Mouse (Mus musculus): ENCODE measurements around the gene Synj2. TPM values are rescaled to one million over a fixed set of nuclear protein-coding genes. Genes with fewer than 3 reads are reported as not detected.

Synj2 gene
- total and polyA plus RNA-seq, 2 experiments, result 0.66 to 3.0 TPM

DNA sequence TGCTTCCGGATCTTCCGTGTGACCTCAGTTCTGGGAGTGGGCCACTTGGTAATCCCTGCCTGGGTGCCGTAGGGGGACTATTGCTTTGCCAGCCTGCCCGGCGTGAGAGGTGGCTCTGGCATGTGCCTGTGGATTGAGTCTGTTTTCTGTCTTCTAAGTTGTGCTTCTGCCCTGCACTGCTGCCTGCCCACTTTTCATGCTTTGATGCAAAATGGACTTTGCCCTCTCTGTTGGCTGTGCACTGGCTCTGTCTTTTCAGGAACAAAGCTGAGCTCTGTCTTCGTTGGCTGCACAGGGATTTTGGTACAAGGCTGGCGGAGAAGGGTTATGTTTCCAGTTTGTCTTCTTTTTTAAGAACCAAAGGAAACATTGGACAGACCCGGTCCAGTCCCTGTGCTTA lies 95.4 kb downstream of the Synj2 start:
- DNase-seq (ENCODE audit: extremely low read depth, low read depth, low spot score), result peak; percentile 73
- no peak overlapping the region for H3K27ac ChIP-seq (replicated peaks; ENCODE audit: insufficient read depth, low read depth, low read length)
- H3K4me1 ChIP-seq (ENCODE audit: control insufficient read depth, insufficient read depth, low read length), result no peaks in the 10 kb centered on the region; the same call in 1 of the 2 replicates
- no peaks in the 10 kb centered on the region for H3K27me3 ChIP-seq (ENCODE audit: control insufficient read depth, insufficient read depth, low read length)
- TF ChIP-seq POLR2A (IDR thresholded peaks at IDR 0.05; ENCODE audit: extremely low read depth, insufficient read depth, low read length), result no peak
- no peak for TF ChIP-seq CTCF (IDR thresholded peaks at IDR 0.05; ENCODE audit: low read depth, low read length)
- H3K36me3 ChIP-seq (ENCODE audit: control insufficient read depth, insufficient read depth, low read length), result no peaks in the 10 kb centered on the region
- 39% methylated on average over 8 of the region's 8 CpGs for whole genome bisulfite sequencing
- no peak overlapping the region for H3K9ac ChIP-seq (ENCODE audit: low read depth, low read length)
- H3K79me2 ChIP-seq (ENCODE audit: control insufficient read depth, insufficient read depth, low read length), result no peaks in the 10 kb centered on the region
- H3K4me3 ChIP-seq (ENCODE audit: insufficient read depth, low read depth, low read length), result no peak overlapping the region

GRCm38 (mm10) chr17:6036872-6037271 lies 95.8 kb downstream of the Synj2 start:
- H3K4me3 ChIP-seq (ENCODE audit: insufficient read depth, low read depth, low read length), result no peak overlapping the region
- 88% methylated on average over 11 of the region's 11 CpGs for WGBS
- H3K27me3 ChIP-seq (ENCODE audit: control insufficient read depth, insufficient read depth, low read length), result no peaks in the 10 kb centered on the region
- H3K9ac ChIP-seq (ENCODE audit: low read depth, low read length), result no peak overlapping the region
- H3K4me1 ChIP-seq (ENCODE audit: control insufficient read depth, insufficient read depth, low read length), result no peaks in the 10 kb centered on the region; the same call in 1 of the 2 replicates
- TF ChIP-seq POLR2A (IDR thresholded peaks at IDR 0.05; ENCODE audit: extremely low read depth, insufficient read depth, low read length) (no peak), CTCF (IDR thresholded peaks at IDR 0.05; ENCODE audit: low read depth, low read length) (no peak)
- no peak for DNase-seq (ENCODE audit: extremely low read depth, low read depth, low spot score)
- H3K79me2 ChIP-seq (ENCODE audit: control insufficient read depth, insufficient read depth, low read length), result no peaks in the 10 kb centered on the region
- H3K27ac ChIP-seq (replicated peaks; ENCODE audit: insufficient read depth, low read depth, low read length), result no peak overlapping the region
- no peaks in the 10 kb centered on the region for H3K36me3 ChIP-seq (ENCODE audit: control insufficient read depth, insufficient read depth, low read length)

DNA sequence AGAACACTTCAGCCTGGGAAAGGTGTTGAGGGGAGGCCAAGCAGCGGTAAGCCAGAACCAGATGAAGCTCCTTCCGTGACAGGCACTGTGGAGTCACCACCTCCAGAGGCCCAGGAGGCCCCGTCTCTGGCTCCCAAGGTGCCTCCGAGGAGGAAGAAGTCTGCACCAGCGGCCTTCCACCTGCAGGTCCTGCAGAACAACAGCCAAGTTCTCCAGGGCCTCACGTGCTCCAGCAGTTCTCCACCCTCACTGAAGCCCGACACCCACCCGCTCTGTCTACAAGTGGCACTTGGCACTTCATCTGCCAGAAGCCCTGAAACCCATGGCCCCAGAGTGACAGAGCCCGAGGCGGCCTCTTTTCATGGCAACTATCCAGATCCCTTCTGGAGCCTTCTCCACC lies 96.4 kb downstream of the Synj2 start:
- DNase-seq (ENCODE audit: extremely low read depth, low read depth, low spot score), result no peak
- Histone ChIP-seq H3K4me3 (ENCODE audit: insufficient read depth, low read depth, low read length) (no peak overlapping the region), H3K27ac (replicated peaks; ENCODE audit: insufficient read depth, low read depth, low read length) (no peak overlapping the region), H3K36me3 (ENCODE audit: control insufficient read depth, insufficient read depth, low read length) (peaks cover under 1% of the 10 kb centered on the region; the same call in 1 of the 2 replicates), H3K79me2 (ENCODE audit: control insufficient read depth, insufficient read depth, low read length) (no peaks in the 10 kb centered on the region), H3K27me3 (ENCODE audit: control insufficient read depth, insufficient read depth, low read length) (no peaks in the 10 kb centered on the region), H3K9ac (ENCODE audit: low read depth, low read length) (no peak overlapping the region), H3K4me1 (ENCODE audit: control insufficient read depth, insufficient read depth, low read length) (no peaks in the 10 kb centered on the region; the same call in 1 of the 2 replicates)
- WGBS, result 93% methylated on average over 10 of the region's 10 CpGs
- TF ChIP-seq CTCF (IDR thresholded peaks at IDR 0.05; ENCODE audit: low read depth, low read length) (no peak), POLR2A (IDR thresholded peaks at IDR 0.05; ENCODE audit: extremely low read depth, insufficient read depth, low read length) (no peak)

DNA sequence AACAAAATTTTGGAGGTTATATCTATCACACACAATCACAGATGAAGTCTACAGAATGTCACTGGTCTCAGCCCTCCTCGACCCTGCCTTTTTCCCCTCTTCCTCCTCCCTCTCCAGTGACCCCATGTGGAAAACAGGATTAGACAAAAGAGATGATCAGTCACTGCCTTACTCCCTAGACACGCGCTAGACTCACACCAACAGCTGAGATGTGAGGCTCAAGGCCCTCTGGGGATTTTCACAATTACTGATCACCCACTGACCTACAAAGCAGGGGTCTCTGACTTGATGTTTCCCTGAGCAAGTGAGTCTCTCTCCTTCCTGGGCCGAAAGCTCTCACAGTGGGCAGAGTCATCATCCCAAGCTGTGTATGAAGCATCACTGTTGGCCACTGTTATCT lies 111.7 kb downstream of the Synj2 start:
- Histone ChIP-seq H3K4me3 (ENCODE audit: insufficient read depth, low read depth, low read length) (no peak overlapping the region), H3K79me2 (ENCODE audit: control insufficient read depth, insufficient read depth, low read length) (no peaks in the 10 kb centered on the region), H3K27me3 (ENCODE audit: control insufficient read depth, insufficient read depth, low read length) (no peaks in the 10 kb centered on the region), H3K9ac (ENCODE audit: low read depth, low read length) (no peak overlapping the region), H3K4me1 (ENCODE audit: control insufficient read depth, insufficient read depth, low read length) (no peaks in the 10 kb centered on the region), H3K36me3 (ENCODE audit: control insufficient read depth, insufficient read depth, low read length) (peaks cover 15% of the 10 kb centered on the region), H3K27ac (replicated peaks; ENCODE audit: insufficient read depth, low read depth, low read length) (no peak overlapping the region)
- TF ChIP-seq POLR2A (IDR thresholded peaks at IDR 0.05; ENCODE audit: extremely low read depth, insufficient read depth, low read length) (no peak), CTCF (IDR thresholded peaks at IDR 0.05; ENCODE audit: low read depth, low read length) (no peak)
- no peak for DNase-seq (ENCODE audit: extremely low read depth, low read depth, low spot score)
- WGBS, result 88% methylated on average over 4 of the region's 4 CpGs

DNA sequence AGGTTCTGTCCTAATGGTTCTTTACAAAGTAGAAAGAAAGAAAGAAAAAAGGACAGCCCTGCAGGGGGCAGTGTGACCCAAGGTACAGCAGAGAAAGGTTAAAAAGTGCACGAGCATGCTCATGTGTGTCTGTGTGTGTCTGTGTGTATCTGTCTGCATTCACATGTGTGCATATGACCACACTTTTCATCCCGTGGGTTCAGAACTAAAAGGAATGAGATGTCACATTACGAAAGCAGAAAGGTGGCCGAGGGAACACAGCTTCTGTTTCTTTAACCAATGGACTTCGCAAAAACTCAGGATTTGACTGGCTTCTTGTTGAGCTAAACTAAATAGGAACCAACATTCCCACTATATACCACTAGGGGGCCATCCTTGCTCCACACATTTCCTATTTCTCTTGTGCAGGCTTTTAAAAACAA lies 113.9 kb downstream of the Synj2 start:
- H3K9ac ChIP-seq (ENCODE audit: low read depth, low read length), result no peak overlapping the region
- peaks cover 4% of the 10 kb centered on the region for H3K36me3 ChIP-seq (ENCODE audit: control insufficient read depth, insufficient read depth, low read length)
- no peaks in the 10 kb centered on the region for H3K4me1 ChIP-seq (ENCODE audit: control insufficient read depth, insufficient read depth, low read length)
- TF ChIP-seq CTCF (IDR thresholded peaks at IDR 0.05; ENCODE audit: low read depth, low read length) (peak; percentile 42), POLR2A (IDR thresholded peaks at IDR 0.05; ENCODE audit: extremely low read depth, insufficient read depth, low read length) (no peak)
- no peaks in the 10 kb centered on the region for H3K79me2 ChIP-seq (ENCODE audit: control insufficient read depth, insufficient read depth, low read length)
- DNase-seq (ENCODE audit: extremely low read depth, low read depth, low spot score), result peak; percentile 62
- WGBS, result 25% methylated on average over 5 of the region's 5 CpGs
- H3K27ac ChIP-seq (replicated peaks; ENCODE audit: insufficient read depth, low read depth, low read length), result no peak overlapping the region
- no peaks in the 10 kb centered on the region for H3K27me3 ChIP-seq (ENCODE audit: control insufficient read depth, insufficient read depth, low read length)
- no peak overlapping the region for H3K4me3 ChIP-seq (ENCODE audit: insufficient read depth, low read depth, low read length)

DNA sequence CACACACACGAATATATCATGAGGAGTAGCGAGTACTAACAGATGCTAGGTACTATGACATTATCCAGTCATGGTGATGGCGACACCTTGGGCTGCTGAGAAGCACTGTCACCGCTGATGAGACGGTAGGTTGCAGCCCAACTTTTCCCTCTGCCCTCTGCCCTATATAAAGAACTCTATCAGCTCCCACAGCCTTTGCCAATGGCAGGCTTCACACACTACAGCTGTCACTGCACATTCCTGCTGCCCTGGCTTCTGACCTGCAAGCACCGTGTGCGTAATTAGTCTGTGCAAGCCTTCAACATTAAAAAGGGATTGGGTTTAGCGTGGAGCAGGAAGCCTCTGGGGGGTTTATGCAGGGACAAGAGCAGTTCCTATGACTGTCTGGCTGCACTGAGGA lies 121.7 kb downstream of the Synj2 start:
- H3K36me3 ChIP-seq (ENCODE audit: control insufficient read depth, insufficient read depth, low read length), result peaks cover 10% of the 10 kb centered on the region; the same call in 1 of the 2 replicates
- TF ChIP-seq POLR2A (IDR thresholded peaks at IDR 0.05; ENCODE audit: extremely low read depth, insufficient read depth, low read length), result no peak
- no peak for TF ChIP-seq CTCF (IDR thresholded peaks at IDR 0.05; ENCODE audit: low read depth, low read length)
- 89% methylated on average over 8 of the region's 8 CpGs for WGBS

More for the DNA sequence above, 121.7 kb downstream of the Synj2 start:
- Histone ChIP-seq H3K27me3 (ENCODE audit: control insufficient read depth, insufficient read depth, low read length) (no peaks in the 10 kb centered on the region), H3K4me1 (ENCODE audit: control insufficient read depth, insufficient read depth, low read length) (no peaks in the 10 kb centered on the region), H3K9ac (ENCODE audit: low read depth, low read length) (no peak overlapping the region), H3K79me2 (ENCODE audit: control insufficient read depth, insufficient read depth, low read length) (no peaks in the 10 kb centered on the region), H3K27ac (replicated peaks; ENCODE audit: insufficient read depth, low read depth, low read length) (no peak overlapping the region), H3K4me3 (ENCODE audit: insufficient read depth, low read depth, low read length) (no peak overlapping the region)
- no peak for DNase-seq (ENCODE audit: extremely low read depth, low read depth, low spot score)
